Mouse (Mus musculus) hindbrain, embryonic 15.5 days (tissue): Measurements from ENCODE around the gene Bpnt1. TPM values are rescaled to one million over a fixed set of nuclear protein-coding genes. Genes with fewer than 3 reads are reported as not detected.

Source experiments
- microRNA counts: library from miRNA; unstranded; fragments of <30 nt; microRNA quantifications from one replicate; lab custom pipeline; 2016
- microRNA-seq: library from miRNA; unstranded; fragments of <30 nt; microRNA quantifications from one replicate; pipeline ENCODE4, GENCODE M21; 2016
- polyA plus RNA-seq: library from polyadenylated mRNA; unstranded; fragments of >200 nt; fragmentation: Nextera tagmentation; extraction: Ambion mirVana; gene quantifications from 2 replicates; pipeline ENCODE4 v1.2.1, GENCODE M21; 2015

Gene Bpnt1
- polyA plus RNA-seq, 1 experiment from 2014 or later = 60.1 TPM

MicroRNA genes within 50 kb of the gene (microRNA counts, 519-probe panel; counts per million panel counts)
- microRNA mmu-miR-194 (lab: Ali Mortazavi, UCI) = 2,275 counts per million, percentile 29 among the panel's probes with 10 or more counts

Small RNAs within 50 kb of the gene (microRNA-seq; reads per million reads assigned to microRNA genes)
- gene Mir194-1 (0.65 reads per million), gene Mir215 (3.1 reads per million, percentile 13 among the genes with 10 or more reads in this experiment)

Other genes with a start within 250 kb of the Bpnt1 start
- gene Rab3gap2, start 128.0 kb upstream of the Bpnt1 start, polyA plus RNA-seq = 25.4 and 25.8 TPM in 2 replicates
- 18.8 and 19.6 TPM in 2 replicates for gene Iars2, start 2.8 kb upstream of the Bpnt1 start, polyA plus RNA-seq
- 122 and 136 TPM in 2 replicates for gene Eprs, start 30.9 kb downstream of the Bpnt1 start, polyA plus RNA-seq
- 7.1 and 8.7 TPM in 2 replicates for gene Slc30a10, start 122.7 kb downstream of the Bpnt1 start, polyA plus RNA-seq